ENCODE assay signal across 9 mouse cellular contexts in genomic region chr7:25782744-25783143, GRCm38 (mm10). TPM values are rescaled to one million over a fixed set of nuclear protein-coding genes. Genes with fewer than 3 reads are reported as not detected.
DNase-seq lines count a peak whose midpoint lies in the region; ATAC-seq and TF ChIP-seq lines count a peak whose summit lies in the region.
"Had no signal": no experiment of that assay in that cellular context is flagged by ENCODE, and none has a peak within 500 bp of the region (broad histone marks: within the 10 kb centered on the region; RNA-seq: fewer than 3 reads in every experiment).

No protein-coding gene starts in this region.

- peaks cover 33% of the 10 kb centered on the region for H3K4me1 ChIP-seq in kidney, embryonic 16.5 days (ENCODE audit: insufficient read depth, low read length)
- H3K4me1 ChIP-seq in brown adipose tissue, adult 24 weeks (ENCODE audit: control insufficient read depth, insufficient read depth, insufficient read length, low read length) = peaks cover 9% of the 10 kb centered on the region; the same call in 1 of the 2 replicates
- H3K4me1 ChIP-seq in limb, embryonic 15.5 days = peaks cover 40% of the 10 kb centered on the region
- peaks cover 10% of the 10 kb centered on the region; the same call in 1 of the 2 replicates for H3K4me1 ChIP-seq in midbrain, embryonic 14.5 days (ENCODE audit: control insufficient read depth, insufficient read depth, low read length)

- H3K9ac ChIP-seq in kidney, embryonic 16.5 days (replicated peaks; ENCODE audit: low read length) = no peak overlapping the region
- H3K9ac ChIP-seq in limb, embryonic 15.5 days = no peak overlapping the region
- H3K9ac ChIP-seq in midbrain, embryonic 14.5 days (replicated peaks; ENCODE audit: low read length) = no peak overlapping the region

- H3K4me3 ChIP-seq in kidney, embryonic 16.5 days (ENCODE audit: low read length) = no peak overlapping the region
- H3K4me3 ChIP-seq in C2C12 (ENCODE audit: insufficient read depth, poor library complexity, severe bottlenecking) = no peak overlapping the region
- no peak overlapping the region for H3K4me3 ChIP-seq in brown adipose tissue, adult 24 weeks (ENCODE audit: insufficient read depth, low read depth, low read length)
- no peak overlapping the region for H3K4me3 ChIP-seq in limb, embryonic 15.5 days
- no peak overlapping the region for H3K4me3 ChIP-seq in midbrain, embryonic 14.5 days (replicated peaks; ENCODE audit: low read depth, low read length)

- no peaks in the 10 kb centered on the region for H3K9me3 ChIP-seq in kidney, embryonic 16.5 days (ENCODE audit: low read length)
- no peaks in the 10 kb centered on the region for H3K9me3 ChIP-seq in limb, embryonic 15.5 days
- no peaks in the 10 kb centered on the region for H3K9me3 ChIP-seq in midbrain, embryonic 14.5 days (ENCODE audit: control insufficient read depth, low read length)

- no peaks in the 10 kb centered on the region for H3K27me3 ChIP-seq in kidney, embryonic 16.5 days (ENCODE audit: insufficient read depth, low read length)
- H3K27me3 ChIP-seq in C2C12 (ENCODE audit: control insufficient read depth, insufficient read depth, insufficient read length) = no peaks in the 10 kb centered on the region
- no peaks in the 10 kb centered on the region for H3K27me3 ChIP-seq in limb, embryonic 15.5 days
- no peaks in the 10 kb centered on the region for H3K27me3 ChIP-seq in midbrain, embryonic 14.5 days (ENCODE audit: control insufficient read depth, insufficient read depth, low read length)

- WGBS in kidney, embryonic 16.5 days = 77% methylated on average over 6 of the region's 6 CpGs
- 65% methylated on average over 6 of the region's 6 CpGs for WGBS in limb, embryonic 15.5 days
- WGBS in midbrain, embryonic 14.5 days = 90% methylated on average over 6 of the region's 6 CpGs

- no peak for DNase-seq in kidney, postnatal 36 days
- no peak for DNase-seq in cerebellum, adult 11-12 months
- no peak for DNase-seq in midbrain, embryonic 14.5 days
- no peak for DNase-seq in MN1 (ENCODE audit: low spot score)
- DNase-seq: left cerebral cortex, postnatal 4 days had no signal

- peaks cover 68% of the 10 kb centered on the region for H3K79me2 ChIP-seq in C2C12 (ENCODE audit: control insufficient read depth, insufficient read depth)

- no peak for TF ChIP-seq CTCF in C2C12 (IDR thresholded peaks at IDR 0.05; ENCODE audit: control insufficient read depth, insufficient read depth, insufficient read length)

- H3K79me3 ChIP-seq in C2C12 (ENCODE audit: low read depth) = peaks cover 36% of the 10 kb centered on the region

- H3K27ac ChIP-seq in kidney, embryonic 16.5 days (ENCODE audit: low read length) = peak overlapping the region; percentile 87; the same call in 1 of the 2 replicates
- peak overlapping the region; percentile 17; the same call in 1 of the 2 replicates for H3K27ac ChIP-seq in brown adipose tissue, adult 24 weeks (replicated peaks; ENCODE audit: low read depth, low read length)
- H3K27ac ChIP-seq in limb, embryonic 15.5 days = 0 out of 2 replicates have a peak overlapping the region, but pooled peaks have one; percentile 91
- H3K27ac ChIP-seq in midbrain, embryonic 14.5 days (replicated peaks; ENCODE audit: low read depth, low read length) = no peak overlapping the region

- H3ac ChIP-seq in C2C12 (ENCODE audit: control insufficient read depth, insufficient read length, low read depth) = no peak overlapping the region

- ATAC-seq in kidney, embryonic 16.5 days (ENCODE audit: low FRiP score, low TSS enrichment) = no peak
- no peak for ATAC-seq in limb, embryonic 15.5 days (ENCODE audit: insufficient number of reproducible peaks, low FRiP score, low TSS enrichment, low read depth)
- ATAC-seq in midbrain, embryonic 14.5 days (ENCODE audit: low FRiP score, low TSS enrichment) = no peak

- no peak overlapping the region for H3K4me2 ChIP-seq in kidney, embryonic 16.5 days (replicated peaks; ENCODE audit: low read depth, low read length)
- H3K4me2 ChIP-seq in limb, embryonic 15.5 days = no peak overlapping the region
- H3K4me2 ChIP-seq in midbrain, embryonic 14.5 days (ENCODE audit: low read length) = no peak overlapping the region

- H3K36me3 ChIP-seq in kidney, embryonic 16.5 days (ENCODE audit: insufficient read depth, low read length) = peaks cover 15% of the 10 kb centered on the region
- H3K36me3 ChIP-seq in C2C12 (ENCODE audit: control insufficient read depth, insufficient read depth) = peaks cover 59% of the 10 kb centered on the region
- H3K36me3 ChIP-seq in limb, embryonic 15.5 days = peaks cover 24% of the 10 kb centered on the region
- no peaks in the 10 kb centered on the region for H3K36me3 ChIP-seq in midbrain, embryonic 14.5 days (ENCODE audit: control insufficient read depth, insufficient read depth, low read length)

TF ChIP-seq in C2C12, 6 proteins besides CTCF, POLR2A, EP300 and RAD21:
- TF ChIP-seq MYOD1 (IDR thresholded peaks at IDR 0.05; ENCODE audit: control insufficient read depth, insufficient read length, low read depth) (peak; percentile 80), MAX (IDR thresholded peaks at IDR 0.05) (no peak), CEBPB (IDR thresholded peaks at IDR 0.05; ENCODE audit: low read depth) (no peak)

RNA-seq across cellular contexts. Expression of gene Axl, which starts 5.8 kb away (rescaled TPM):
- polyA plus RNA-seq in kidney, embryonic 16.5 days (2015; fragmentation: Nextera tagmentation; extraction: Ambion mirVana) = 91.5 and 96.5 TPM in 2 replicates
- 270 TPM for polyA plus RNA-seq in C2C12 (2012; fragmentation: generic; extraction: Trizol)
- polyA plus RNA-seq in brown adipose tissue, adult 24 weeks (2012; ENCODE audit: insufficient read depth, insufficient read length, missing spikeins) = 18.6 and 24.1 TPM in 2 replicates
- 131 and 133 TPM in 2 replicates for polyA plus RNA-seq in limb, embryonic 15.5 days (2015; fragmentation: Nextera tagmentation; extraction: Ambion mirVana)
- 9.3 and 20.2 TPM in 2 replicates for polyA plus RNA-seq in midbrain, embryonic 14.5 days (2014; fragmentation: Nextera tagmentation; extraction: Ambion mirVana)

RNA-seq across cellular contexts. Expression of gene Hnrnpul1, which starts 28.2 kb away (rescaled TPM):
- polyA plus RNA-seq in kidney, embryonic 16.5 days (2015; fragmentation: Nextera tagmentation; extraction: Ambion mirVana) = 43.7 and 56.5 TPM in 2 replicates
- 84.0 TPM for polyA plus RNA-seq in C2C12 (2012; fragmentation: generic; extraction: Trizol)
- polyA plus RNA-seq in brown adipose tissue, adult 24 weeks (2012; ENCODE audit: insufficient read depth, insufficient read length, missing spikeins) = 42.6 and 44.5 TPM in 2 replicates
- polyA plus RNA-seq in limb, embryonic 15.5 days (2015; fragmentation: Nextera tagmentation; extraction: Ambion mirVana) = 46.3 and 53.7 TPM in 2 replicates
- polyA plus RNA-seq in midbrain, embryonic 14.5 days (2014; fragmentation: Nextera tagmentation; extraction: Ambion mirVana) = 52.1 and 61.6 TPM in 2 replicates

RNA-seq across cellular contexts. Expression of gene Cyp2s1, which starts 34.0 kb away (rescaled TPM):
- polyA plus RNA-seq in kidney, embryonic 16.5 days (2015; fragmentation: Nextera tagmentation; extraction: Ambion mirVana) = 22.1 and 23.0 TPM in 2 replicates
- 0.15 TPM for polyA plus RNA-seq in C2C12 (2012; fragmentation: generic; extraction: Trizol)
- polyA plus RNA-seq in brown adipose tissue, adult 24 weeks (2012; ENCODE audit: insufficient read depth, insufficient read length, missing spikeins) = not detected in 2 replicates
- polyA plus RNA-seq in limb, embryonic 15.5 days (2015; fragmentation: Nextera tagmentation; extraction: Ambion mirVana) = 3.0 and 3.9 TPM in 2 replicates
- 1.4 and 2.1 TPM in 2 replicates for polyA plus RNA-seq in midbrain, embryonic 14.5 days (2014; fragmentation: Nextera tagmentation; extraction: Ambion mirVana)
